Comparison of ENCODE assay signal across 13 mouse cellular contexts in the genomic region with DNA sequence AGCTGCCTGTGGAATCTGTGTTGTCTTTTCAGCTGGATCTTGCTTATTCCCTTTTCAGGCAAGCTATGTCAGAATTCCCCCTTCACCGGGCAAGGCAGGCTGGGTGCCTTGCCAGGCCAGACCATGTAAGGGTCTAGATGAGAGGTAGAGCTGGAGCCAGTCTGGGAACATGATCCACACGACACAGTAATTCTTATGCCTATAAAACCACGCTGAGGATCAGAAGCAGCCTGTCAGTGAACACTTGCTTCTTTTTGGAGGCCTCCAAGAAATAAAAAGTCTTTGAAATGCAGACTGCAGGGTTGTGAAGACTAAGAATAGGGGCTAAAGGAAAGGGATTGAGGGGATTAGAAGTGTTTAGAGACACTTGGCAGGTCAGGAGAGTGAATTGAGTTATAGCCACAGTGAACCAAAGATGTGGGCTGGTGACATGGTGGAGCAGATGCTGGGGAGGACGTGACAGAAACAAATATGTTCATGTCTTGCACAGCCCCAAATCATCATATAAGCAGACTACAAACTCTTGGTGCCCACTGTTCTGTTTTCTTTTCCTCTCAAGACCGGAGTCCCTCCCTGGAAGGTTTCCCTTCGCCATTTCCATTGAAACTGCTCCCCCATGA. TPM values are rescaled to one million over a fixed set of nuclear protein-coding genes. Genes with fewer than 3 reads are reported as not detected.
DNase-seq lines count a peak whose midpoint lies in the region; ATAC-seq lines count a peak whose summit lies in the region.
"Had no signal": no experiment of that assay in that cellular context is flagged by ENCODE, and none has a peak within 500 bp of the region (broad histone marks: within the 10 kb centered on the region; RNA-seq: fewer than 3 reads in every experiment).

No protein-coding gene starts in this region.

- no peak overlapping the region for H3K9ac ChIP-seq in heart, embryonic 13.5 days
- H3K9ac ChIP-seq in lung, embryonic 15.5 days = no peak overlapping the region
- no peak overlapping the region for H3K9ac ChIP-seq in intestine, embryonic 14.5 days (ENCODE audit: low read length)
- H3K9ac ChIP-seq in stomach, embryonic 14.5 days (replicated peaks; ENCODE audit: low read depth, low read length) = no peak overlapping the region
- H3K9ac ChIP-seq: hindbrain, embryonic 12.5 days; liver, postnatal 0 days had no signal

- no peak for ATAC-seq in heart, embryonic 13.5 days (ENCODE audit: extremely low read depth, insufficient number of reproducible peaks, low FRiP score, low TSS enrichment)
- no peak for ATAC-seq in lung, embryonic 15.5 days (ENCODE audit: borderline replicate concordance, extremely low read depth, low FRiP score, low TSS enrichment)
- ATAC-seq in intestine, embryonic 14.5 days (replicated peaks; ENCODE audit: low FRiP score, low TSS enrichment, low read depth) = no peak
- ATAC-seq in stomach, embryonic 14.5 days (ENCODE audit: insufficient number of reproducible peaks, insufficient read depth, low FRiP score, low read depth) = no peak
- ATAC-seq: liver, postnatal 0 days had no signal

- H3K9me3 ChIP-seq in heart, embryonic 13.5 days = no peaks in the 10 kb centered on the region
- H3K9me3 ChIP-seq in lung, embryonic 15.5 days = no peaks in the 10 kb centered on the region
- H3K9me3 ChIP-seq in intestine, embryonic 14.5 days (ENCODE audit: control insufficient read depth, low read length) = no peaks in the 10 kb centered on the region
- no peaks in the 10 kb centered on the region for H3K9me3 ChIP-seq in stomach, embryonic 14.5 days (ENCODE audit: control insufficient read depth, low read depth, low read length)
- H3K9me3 ChIP-seq: hindbrain, embryonic 12.5 days had no signal

- no peaks in the 10 kb centered on the region for H3K27me3 ChIP-seq in heart, embryonic 13.5 days (replicated peaks)
- no peaks in the 10 kb centered on the region for H3K27me3 ChIP-seq in lung, embryonic 15.5 days
- H3K27me3 ChIP-seq in intestine, embryonic 14.5 days (replicated peaks; ENCODE audit: control insufficient read depth, insufficient read depth, low read length) = no peaks in the 10 kb centered on the region
- no peaks in the 10 kb centered on the region for H3K27me3 ChIP-seq in stomach, embryonic 14.5 days (ENCODE audit: control insufficient read depth, insufficient read depth, low read length)
- H3K27me3 ChIP-seq: CH12.LX; hindbrain, embryonic 12.5 days; Patski had no signal

- no peak for DNase-seq in heart, adult 8-10 months (ENCODE audit: low spot score)
- DNase-seq in lung, adult 18-20 months = no peak
- DNase-seq in intestine, embryonic 14.5 days (ENCODE audit: low spot score) = no peak
- no peak for DNase-seq in layer of hippocampus, postnatal 36 days
- DNase-seq: cerebellum, postnatal 25 days; kidney, postnatal 10 days; liver, postnatal 0 days had no signal

- no peak overlapping the region for H3K4me3 ChIP-seq in heart, embryonic 13.5 days
- H3K4me3 ChIP-seq in lung, embryonic 15.5 days = no peak overlapping the region
- no peak overlapping the region for H3K4me3 ChIP-seq in intestine, embryonic 14.5 days (ENCODE audit: low read depth, low read length)
- no peak overlapping the region for H3K4me3 ChIP-seq in stomach, embryonic 14.5 days (ENCODE audit: low read depth, low read length)
- H3K4me3 ChIP-seq: hindbrain, embryonic 12.5 days had no signal

- H3K4me1 ChIP-seq in heart, embryonic 13.5 days = peaks cover 17% of the 10 kb centered on the region
- peaks cover 18% of the 10 kb centered on the region for H3K4me1 ChIP-seq in lung, embryonic 15.5 days
- H3K4me1 ChIP-seq in intestine, embryonic 14.5 days (replicated peaks; ENCODE audit: control insufficient read depth, insufficient read depth, low read length) = 0 out of 2 replicates have a peak, but pooled peaks cover 4% of the 10 kb centered on the region
- 0 out of 2 replicates have a peak, but pooled peaks cover 12% of the 10 kb centered on the region for H3K4me1 ChIP-seq in stomach, embryonic 14.5 days (ENCODE audit: control insufficient read depth, insufficient read depth, low read length)
- H3K4me1 ChIP-seq: hindbrain, embryonic 12.5 days had no signal

- peak overlapping the region; percentile 18; the same call in 1 of the 2 replicates for H3K4me2 ChIP-seq in heart, embryonic 13.5 days
- H3K4me2 ChIP-seq in lung, embryonic 15.5 days = no peak overlapping the region
- H3K4me2 ChIP-seq in intestine, embryonic 14.5 days (ENCODE audit: low read length) = no peak overlapping the region
- no peak overlapping the region for H3K4me2 ChIP-seq in stomach, embryonic 14.5 days (replicated peaks; ENCODE audit: low read depth, low read length)
- H3K4me2 ChIP-seq: hindbrain, embryonic 12.5 days had no signal

- H3K36me3 ChIP-seq in heart, embryonic 13.5 days = peaks cover 47% of the 10 kb centered on the region
- peaks cover 20% of the 10 kb centered on the region; the same call in 1 of the 2 replicates for H3K36me3 ChIP-seq in lung, embryonic 15.5 days
- peaks cover 44% of the 10 kb centered on the region for H3K36me3 ChIP-seq in intestine, embryonic 14.5 days (ENCODE audit: control insufficient read depth, insufficient read depth, low read length)
- H3K36me3 ChIP-seq in stomach, embryonic 14.5 days (ENCODE audit: control insufficient read depth, insufficient read depth, low read length) = peaks cover 11% of the 10 kb centered on the region; the same call in 1 of the 2 replicates

- H3K27ac ChIP-seq in heart, embryonic 13.5 days (replicated peaks) = peak overlapping the region; percentile 40
- H3K27ac ChIP-seq in lung, embryonic 15.5 days = peak overlapping the region; percentile 39
- H3K27ac ChIP-seq in intestine, embryonic 14.5 days (ENCODE audit: low read depth) = peak overlapping the region; percentile 65
- peak overlapping the region; percentile 45; the same call in 1 of the 2 replicates for H3K27ac ChIP-seq in stomach, embryonic 14.5 days (ENCODE audit: low read length)
- H3K27ac ChIP-seq: hindbrain, embryonic 12.5 days had no signal

- 55% methylated on average over 6 of the region's 6 CpGs for WGBS in heart, embryonic 13.5 days
- 52% methylated on average over 6 of the region's 6 CpGs for WGBS in lung, embryonic 15.5 days
- WGBS in intestine, embryonic 14.5 days = 50% methylated on average over 6 of the region's 6 CpGs
- WGBS in stomach, embryonic 14.5 days = 49% methylated on average over 6 of the region's 6 CpGs

RNA-seq across cellular contexts. Expression of a gene that starts 36.0 kb away (rescaled TPM):
- polyA plus RNA-seq in heart, embryonic 13.5 days (2015; fragmentation: Nextera tagmentation; extraction: Ambion mirVana) = 65.4 and 74.3 TPM in 2 replicates
- 100 to 1,000 TPM; 758 to 979 (median 853) TPM for total RNA-seq in heart, adult 8-10 months (2022)
- 44.8 and 45.6 TPM in 2 replicates for polyA plus RNA-seq in lung, embryonic 15.5 days (2015; fragmentation: Nextera tagmentation; extraction: Ambion mirVana)
- 88.3 and 88.9 TPM in 2 replicates for polyA plus RNA-seq in intestine, embryonic 14.5 days (2014; fragmentation: Nextera tagmentation; extraction: Ambion mirVana)
- 84.0 and 89.5 TPM in 2 replicates for polyA plus RNA-seq in stomach, embryonic 14.5 days (2014; fragmentation: Nextera tagmentation; extraction: Ambion mirVana)
- 100 to 1,000 TPM; 195 to 227 TPM for total RNA-seq in layer of hippocampus, postnatal 36 days (2021)

RNA-seq across cellular contexts. Expression of a gene that starts 38.6 kb away (rescaled TPM):
- 40.7 and 42.0 TPM in 2 replicates for polyA plus RNA-seq in heart, embryonic 13.5 days (2015; fragmentation: Nextera tagmentation; extraction: Ambion mirVana)
- 1 to 10 TPM; 4.5 to 7.5 (median 5.8) TPM for total RNA-seq in heart, adult 8-10 months (2022)
- polyA plus RNA-seq in lung, embryonic 15.5 days (2015; fragmentation: Nextera tagmentation; extraction: Ambion mirVana) = 59.3 and 60.8 TPM in 2 replicates
- polyA plus RNA-seq in intestine, embryonic 14.5 days (2014; fragmentation: Nextera tagmentation; extraction: Ambion mirVana) = 119 and 127 TPM in 2 replicates
- polyA plus RNA-seq in stomach, embryonic 14.5 days (2014; fragmentation: Nextera tagmentation; extraction: Ambion mirVana) = 60.8 and 70.3 TPM in 2 replicates
- total RNA-seq in layer of hippocampus, postnatal 36 days (2021) = 10 to 100 TPM; 22.8 to 23.0 TPM
